Mouse (Mus musculus) urinary bladder, adult 2 months (tissue): Measurements from ENCODE around the gene Tubb3. TPM values are rescaled to one million over a fixed set of nuclear protein-coding genes. Genes with fewer than 3 reads are reported as not detected.

Source experiments
- DNase-seq: peaks from one replicate; pipeline ENCODE4 v3.0.0; 2022; ENCODE audit warnings: low spot score
- polyA plus RNA-seq: library from polyadenylated mRNA; depleted of rRNA; stranded (reverse); fragments of >200 nt; gene quantifications from 2 replicates; pipeline ENCODE4 v1.2.3, GENCODE M21; 2012; rRNA removed

Gene Tubb3
- polyA plus RNA-seq, result 3.6 and 3.7 TPM in 2 replicates

- peak; percentile 23 for DNase-seq
Observed at GRCm38 (mm10) chr8:123411246-123411645, at the start of gene Tubb3. Gene Tubb3, plus strand, starts transcription at chr8:123411424.

DNA sequence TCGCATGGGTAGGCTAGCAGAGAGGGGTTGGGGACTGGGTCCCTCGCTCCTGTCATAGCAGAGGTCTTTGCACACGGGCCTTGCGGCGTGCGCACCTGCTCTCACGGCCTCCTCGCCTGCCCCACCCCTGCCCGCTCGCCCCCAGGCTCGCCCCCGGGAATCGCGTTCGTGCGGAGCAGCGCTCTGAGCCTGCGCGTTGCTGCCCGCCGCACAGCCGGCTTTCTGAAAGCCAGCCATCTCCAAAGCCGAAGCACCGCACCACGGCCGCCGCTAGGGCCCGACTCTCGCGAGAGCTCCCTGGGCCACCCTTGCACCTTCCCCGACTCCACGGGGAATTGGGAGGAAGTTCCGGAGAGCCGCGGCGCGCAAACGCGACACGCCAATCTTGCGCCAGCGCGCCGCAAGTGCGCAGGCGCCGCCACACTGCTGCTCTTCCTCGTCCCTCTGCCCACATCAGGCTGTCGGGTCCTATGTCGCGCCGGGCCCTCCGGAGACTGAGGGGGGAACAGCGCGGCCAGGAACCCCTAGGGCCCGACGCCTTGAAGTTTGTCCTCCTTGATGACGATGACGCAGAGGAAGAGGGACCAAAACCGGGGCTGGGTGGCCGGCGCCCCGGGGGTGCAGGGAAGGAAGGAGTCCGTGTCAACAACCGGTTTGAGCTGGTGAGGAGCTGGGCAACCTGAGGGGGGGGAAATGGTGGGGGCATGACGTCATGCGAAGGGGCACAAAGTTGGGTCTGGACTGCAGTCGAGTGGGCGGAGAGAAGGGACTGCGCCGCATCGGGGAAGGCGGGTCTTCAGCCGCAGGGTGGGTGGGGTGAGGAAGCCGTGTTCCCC, 37.6 kb upstream of the Tubb3 start, which contains the start of gene Tcf25:
Tcf25 (plus strand) TSS at position 351 of the 836 bp plus-strand sequence.
- DNase-seq, result peak; percentile 89

DNA sequence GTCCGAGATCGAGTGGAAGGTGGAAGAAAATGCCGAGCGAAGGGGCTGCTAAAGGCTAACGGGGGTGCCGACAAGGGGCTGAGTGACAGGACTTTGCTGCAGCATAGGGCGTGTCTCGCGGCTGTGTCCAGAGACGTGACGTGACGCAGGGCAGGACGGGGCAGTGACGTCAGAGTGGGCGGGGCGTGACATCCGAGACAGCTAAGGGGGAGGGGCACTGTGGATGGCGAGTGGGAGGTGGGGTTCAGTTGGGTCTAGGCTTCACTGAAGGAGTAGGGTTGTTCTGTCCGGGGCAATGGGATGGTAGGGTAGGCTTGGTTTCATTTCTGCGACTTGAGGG, 37.0 kb upstream of the Tubb3 start:
- peak; percentile 89 for DNase-seq

DNA sequence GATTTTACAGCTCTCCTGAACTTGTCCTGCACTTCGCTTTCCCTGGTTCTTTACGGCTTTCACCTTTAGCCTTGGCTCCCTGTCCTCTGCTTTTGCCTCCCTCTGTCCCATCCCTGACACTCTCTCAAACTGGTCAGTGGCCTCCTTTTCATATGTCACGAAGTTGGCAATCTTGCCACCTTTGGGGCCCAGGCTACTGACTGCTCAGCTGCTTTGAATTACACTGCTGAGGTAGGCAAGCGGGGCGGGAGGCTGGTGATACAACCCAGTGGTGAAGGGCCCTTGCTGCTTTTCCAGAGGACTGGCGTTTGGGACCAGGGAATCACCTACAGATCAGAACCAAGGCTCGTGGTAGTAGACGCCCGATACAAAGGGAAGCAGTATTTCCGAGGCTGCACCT, 35.5 kb upstream of the Tubb3 start:
- DNase-seq, result no peak

DNA sequence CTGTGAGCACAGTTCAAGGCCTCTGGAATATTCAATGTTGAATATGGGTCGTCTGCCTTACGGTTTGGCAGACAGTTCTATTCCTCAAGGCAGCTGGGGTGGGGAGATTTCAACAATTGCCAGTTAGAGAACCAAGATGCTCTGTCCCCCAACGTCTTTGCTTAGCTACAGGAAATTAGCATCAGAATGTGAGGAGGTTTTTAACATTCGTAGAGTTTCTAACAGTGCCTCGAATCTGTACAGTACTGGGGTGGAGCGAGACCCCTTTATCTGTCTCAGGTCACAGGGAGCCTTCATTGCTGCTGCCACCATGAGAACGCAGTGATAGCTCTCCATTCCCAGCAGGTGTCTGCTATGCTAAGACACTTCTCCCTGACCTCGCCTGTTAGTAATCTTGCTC, 35.1 kb upstream of the Tubb3 start:
- DNase-seq, result no peak

- no peak for DNase-seq
Observed at GRCm38 (mm10) chr8:123381711-123382110, 29.5 kb upstream of the Tubb3 start.

GRCm38 (mm10) chr8:123382516-123382915, 28.7 kb upstream of the Tubb3 start:
- no peak for DNase-seq

DNA sequence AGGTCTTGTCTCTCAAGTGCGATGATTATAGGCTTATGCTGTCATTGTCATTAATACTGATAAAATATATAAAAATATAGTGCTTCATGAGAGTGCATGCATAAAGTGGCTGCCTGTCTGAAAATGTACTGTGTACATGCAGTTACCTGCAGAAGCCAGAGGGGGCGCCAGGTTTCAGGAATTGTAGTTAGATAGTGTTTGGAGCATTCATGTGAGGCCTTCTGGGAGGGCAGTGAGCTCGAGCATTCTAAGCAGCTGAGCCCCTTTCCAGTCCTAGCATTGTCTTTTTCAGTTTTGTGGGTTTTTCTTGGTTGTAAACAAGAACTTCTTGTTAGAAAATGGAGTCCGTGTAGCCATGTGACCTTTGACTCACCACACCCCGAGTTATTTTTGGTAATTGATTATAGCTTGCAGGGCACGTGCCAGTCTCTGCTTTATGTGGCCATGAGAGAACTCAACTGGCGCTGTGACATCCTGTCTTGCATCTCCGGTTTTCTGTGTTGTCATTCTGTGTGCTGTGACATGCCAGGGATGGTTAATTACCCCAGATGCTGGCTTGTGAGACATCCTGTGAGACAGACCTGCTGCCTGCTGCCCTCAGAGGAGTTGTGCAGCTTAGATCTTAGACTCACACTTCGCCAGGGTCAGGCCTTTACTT, 26.2 kb upstream of the Tubb3 start:
- DNase-seq, result no peak

GRCm38 (mm10) chr8:123387041-123387440, 24.2 kb upstream of the Tubb3 start:
- no peak for DNase-seq

DNA sequence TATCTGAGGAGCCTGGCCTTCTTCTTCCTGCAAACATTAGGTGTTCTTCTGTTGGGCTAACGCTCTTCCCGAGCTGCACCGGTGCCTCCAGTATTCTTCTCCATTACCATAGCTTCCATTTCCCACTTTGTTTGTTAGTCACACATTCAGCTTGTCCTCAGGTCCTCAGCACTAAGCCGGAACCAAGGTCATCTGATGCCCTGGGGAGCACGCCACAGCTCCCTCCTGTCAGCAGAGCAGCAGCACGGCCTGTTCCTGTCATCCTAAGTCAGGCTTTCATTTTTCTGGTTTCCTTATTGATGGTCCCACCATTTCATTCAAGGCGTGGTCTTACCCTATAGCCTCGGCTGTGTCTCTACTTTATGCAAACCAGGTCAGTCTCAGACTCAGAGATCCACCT, 23.4 kb upstream of the Tubb3 start:
- no peak for DNase-seq

DNA sequence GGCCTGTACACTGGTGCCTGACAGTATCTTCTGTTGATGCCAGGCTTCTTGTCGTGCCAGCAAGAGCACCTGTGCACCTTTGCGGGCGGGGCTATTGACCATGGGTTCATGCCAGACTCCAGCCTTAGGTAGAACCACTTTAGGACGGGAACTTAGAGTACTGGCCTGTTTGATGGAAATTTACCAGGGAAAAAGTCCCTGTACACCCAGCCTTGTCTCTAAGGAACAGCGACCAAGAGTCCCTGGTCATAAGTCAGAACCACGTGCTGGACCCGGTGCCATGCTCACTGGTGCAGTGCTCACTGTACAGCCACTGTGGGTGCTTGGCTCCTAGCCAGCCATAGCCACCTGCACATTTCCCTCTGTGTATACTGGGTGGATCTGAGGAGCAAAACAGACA, 22.2 kb upstream of the Tubb3 start:
- no peak for DNase-seq

DNA sequence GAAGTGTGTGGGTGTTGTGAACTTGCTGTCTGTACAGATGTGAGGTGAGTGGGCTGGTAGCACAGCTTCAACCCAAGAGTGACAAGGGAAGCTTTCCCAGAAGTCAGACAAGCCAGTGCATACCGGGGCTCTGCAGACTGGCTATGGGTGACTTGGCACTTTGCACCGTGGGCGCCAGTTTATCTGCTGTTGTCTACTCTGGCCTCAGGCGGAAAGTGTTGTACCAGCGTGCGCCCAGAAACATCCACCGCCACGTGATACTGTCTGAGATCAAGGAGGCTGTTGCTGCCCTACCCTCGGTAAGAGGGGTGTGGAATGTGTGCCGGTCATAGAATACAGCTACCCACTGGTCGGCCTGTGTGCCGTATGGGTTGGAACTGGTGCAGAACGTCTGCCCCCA, 12.9 kb upstream of the Tubb3 start:
- DNase-seq, result no peak

DNA sequence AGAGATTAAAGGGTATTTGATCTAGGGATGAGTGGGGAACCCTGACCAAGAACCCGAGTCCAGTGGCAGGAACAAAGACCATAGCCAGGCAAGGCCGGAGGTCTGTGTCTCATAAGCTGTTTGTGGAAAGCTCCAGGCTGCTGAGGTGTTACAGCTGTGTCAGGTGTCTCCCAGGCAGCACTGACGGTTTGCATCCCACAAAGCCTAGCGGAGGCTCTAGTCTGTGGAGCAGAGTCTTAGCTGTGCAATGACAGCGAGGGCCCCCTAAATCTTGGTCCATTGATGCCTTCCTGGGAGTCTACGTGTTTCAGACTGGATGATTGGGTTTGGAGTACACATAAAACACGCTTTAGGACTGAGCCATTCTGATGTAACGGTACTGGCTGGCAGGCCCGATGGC, 9.3 kb upstream of the Tubb3 start:
- DNase-seq, result no peak

- DNase-seq, result no peak
Observed at GRCm38 (mm10) chr8:123402730-123403326, 8.4 kb upstream of the Tubb3 start.

- no peak for DNase-seq
Observed at GRCm38 (mm10) chr8:123404521-123404920, 6.7 kb upstream of the Tubb3 start.

DNA sequence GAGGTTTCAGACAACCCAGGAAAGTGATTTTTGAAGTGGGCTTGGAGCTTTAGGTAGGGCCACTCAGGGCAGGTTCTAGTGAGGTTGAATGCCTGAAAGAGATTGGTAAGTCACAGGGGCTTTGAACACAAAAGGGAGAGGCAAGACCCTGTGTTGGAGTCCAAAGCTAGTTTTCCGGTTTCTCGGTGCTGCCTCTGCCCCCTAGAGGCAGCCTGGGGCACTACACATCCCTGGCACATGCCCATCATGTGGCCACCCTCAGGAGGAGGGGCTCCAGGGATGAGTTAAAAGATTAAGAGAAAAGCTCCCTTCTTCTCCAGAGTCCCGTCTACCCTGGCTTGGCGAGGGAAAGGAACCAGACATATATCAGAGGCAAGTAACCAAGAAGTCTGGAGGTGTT, 4.4 kb upstream of the Tubb3 start, which contains the start of gene Mc1r:
Mc1r (plus strand) TSS at position 322 of the 400 bp plus-strand sequence.
- DNase-seq, result peak; percentile 31

GRCm38 (mm10) chr8:123407612-123408011, 3.6 kb upstream of the Tubb3 start:
- no peak for DNase-seq

DNA sequence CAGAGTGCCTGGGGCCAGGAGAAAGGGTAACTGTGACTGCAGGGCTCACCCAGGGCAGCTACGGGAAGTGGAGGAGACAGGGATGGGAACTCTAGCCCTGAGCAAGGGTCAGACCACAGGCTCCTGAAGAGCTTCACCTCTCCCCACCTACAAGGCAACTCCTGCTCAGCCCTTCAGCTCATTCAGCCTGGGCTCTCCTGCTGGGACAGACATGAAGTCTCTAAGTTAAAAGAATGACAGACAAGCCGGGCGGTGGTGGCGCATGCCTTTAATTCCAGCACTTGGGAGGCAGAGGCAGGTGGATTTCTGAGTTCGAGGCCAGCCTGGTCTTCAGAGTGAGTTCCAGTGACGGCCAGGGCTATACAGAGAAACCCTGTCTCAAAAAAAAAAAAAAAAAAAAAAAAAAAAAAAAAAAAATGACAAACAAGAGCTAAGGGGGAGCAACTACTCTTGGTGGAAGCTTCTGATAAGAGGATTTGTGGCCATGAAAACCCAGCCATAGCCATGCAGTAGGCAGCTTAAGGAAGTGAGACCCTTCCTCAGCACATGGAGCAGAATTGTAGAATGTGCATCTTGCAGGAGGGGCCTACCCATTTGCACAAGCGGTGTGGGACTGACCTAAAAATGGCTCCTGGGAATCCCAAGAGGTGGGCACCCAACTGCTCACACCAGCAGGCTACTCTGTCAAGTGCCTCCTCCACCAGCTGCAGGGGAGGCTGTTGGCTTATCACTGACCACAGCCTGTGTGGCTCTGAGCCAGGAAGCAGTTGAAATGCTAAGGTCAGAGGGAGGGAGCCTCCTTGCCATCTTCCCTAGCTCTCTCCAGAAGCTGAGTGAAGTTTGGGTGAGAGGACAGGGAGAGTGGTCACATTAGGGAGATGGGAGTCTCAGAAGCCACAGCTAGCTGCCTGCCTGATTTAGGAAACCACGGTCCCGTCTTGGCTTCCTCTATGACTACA, 2.4 kb upstream of the Tubb3 start:
- no peak for DNase-seq

GRCm38 (mm10) chr8:123410049-123410587, 1.1 kb upstream of the Tubb3 start:
- peak; percentile 19 for DNase-seq

DNA sequence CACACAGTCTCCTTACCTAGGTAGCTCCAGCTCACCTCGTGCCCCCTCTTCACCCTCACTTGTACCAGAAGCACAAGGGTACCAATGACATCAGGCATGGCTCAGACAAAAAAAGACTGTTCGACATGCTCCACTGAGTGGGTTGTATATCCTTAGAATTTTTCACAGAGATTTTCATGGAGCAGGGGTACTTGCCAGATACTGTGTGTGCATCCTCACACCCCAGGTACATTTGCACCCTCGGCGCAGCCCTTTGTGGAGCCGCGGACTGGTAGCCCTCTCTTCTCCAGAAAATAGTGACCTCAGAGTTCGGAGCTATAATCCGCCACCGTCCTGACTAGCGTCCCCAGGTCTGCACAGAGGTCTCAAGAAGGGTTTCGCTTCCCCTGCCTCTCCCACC, 436 bp upstream of the Tubb3 start:
- DNase-seq, result no peak

GRCm38 (mm10) chr8:123411781-123412327, 630 bp downstream of the Tubb3 start:
- DNase-seq, result no peak
